Mouse (Mus musculus): ENCODE results near the gene Cxcr1. TPM values are rescaled to one million over a fixed set of nuclear protein-coding genes. Genes with fewer than 3 reads are reported as not detected.

Cxcr1 gene
- polyA plus RNA-seq, 1 experiment from 2014 or later = not detected

- Histone ChIP-seq H3K9me3 (ENCODE audit: control insufficient read depth, low read length) (no peaks in the 10 kb centered on the region), H3K4me3 (ENCODE audit: low read depth, low read length) (peak within 1 kb of the TSS; percentile 95), H3K4me1 (replicated peaks; ENCODE audit: control insufficient read depth, insufficient read depth, low read length) (peaks cover 42% of the 10 kb centered on the region), H3K9ac (ENCODE audit: low read depth, low read length) (peak within 1 kb of the TSS; percentile 92), H3K27ac (ENCODE audit: low read depth, low read length) (peak within 1 kb of the TSS; percentile 89), H3K36me3 (ENCODE audit: control insufficient read depth, insufficient read depth, low read length) (no peaks in the 10 kb centered on the region), H3K27me3 (replicated peaks; ENCODE audit: control insufficient read depth, insufficient read depth, low read length) (no peaks in the 10 kb centered on the region), H3K4me2 (peak within 1 kb of the TSS; percentile 96)
- ATAC-seq (replicated peaks; ENCODE audit: low FRiP score) (peak; percentile 84), DNase-seq (ENCODE audit: low spot score) (peak; percentile 99)
- whole genome bisulfite sequencing = 3% methylated on average over 54 of the region's 55 CpGs
These were observed 41.6 kb upstream of the Cxcr1 start, which contains the start of gene Arpc2 for GRCm38 (mm10) chr1:74235938-74236589. Gene Arpc2, plus strand, starts transcription at chr1:74236084.

GRCm38 (mm10) chr1:74230992-74231391 lies 36.6 kb upstream of the Cxcr1 start:
- WGBS = 50% methylated on average over 1 of the region's 1 CpGs
- H3K9me3 ChIP-seq (ENCODE audit: control insufficient read depth, low read length) = no peaks in the 10 kb centered on the region
- H3K27me3 ChIP-seq (replicated peaks; ENCODE audit: control insufficient read depth, insufficient read depth, low read length) = no peaks in the 10 kb centered on the region
- H3K9ac ChIP-seq (ENCODE audit: low read depth, low read length) = no peak overlapping the region
- H3K4me1 ChIP-seq (replicated peaks; ENCODE audit: control insufficient read depth, insufficient read depth, low read length) = peaks cover 7% of the 10 kb centered on the region
- DNase-seq (ENCODE audit: low spot score) = no peak
- no peak overlapping the region for H3K27ac ChIP-seq (ENCODE audit: low read depth, low read length)
- peak; percentile 77 for ATAC-seq (replicated peaks; ENCODE audit: low FRiP score)
- no peaks in the 10 kb centered on the region for H3K36me3 ChIP-seq (ENCODE audit: control insufficient read depth, insufficient read depth, low read length)
- H3K4me3 ChIP-seq (ENCODE audit: low read depth, low read length) = no peak overlapping the region
- no peak overlapping the region for H3K4me2 ChIP-seq

GRCm38 (mm10) chr1:74229942-74230341 lies 35.5 kb upstream of the Cxcr1 start:
- Histone ChIP-seq H3K36me3 (ENCODE audit: control insufficient read depth, insufficient read depth, low read length) (no peaks in the 10 kb centered on the region), H3K9me3 (ENCODE audit: control insufficient read depth, low read length) (no peaks in the 10 kb centered on the region), H3K27me3 (replicated peaks; ENCODE audit: control insufficient read depth, insufficient read depth, low read length) (no peaks in the 10 kb centered on the region), H3K4me1 (replicated peaks; ENCODE audit: control insufficient read depth, insufficient read depth, low read length) (peaks cover 7% of the 10 kb centered on the region), H3K27ac (ENCODE audit: low read depth, low read length) (no peak overlapping the region), H3K4me2 (no peak overlapping the region), H3K4me3 (ENCODE audit: low read depth, low read length) (no peak overlapping the region), H3K9ac (ENCODE audit: low read depth, low read length) (no peak overlapping the region)
- 63% methylated on average over 2 of the region's 2 CpGs for WGBS
- no peak for ATAC-seq (replicated peaks; ENCODE audit: low FRiP score)
- DNase-seq (ENCODE audit: low spot score) = no peak

- H3K4me1 ChIP-seq (replicated peaks; ENCODE audit: control insufficient read depth, insufficient read depth, low read length) = peaks cover 7% of the 10 kb centered on the region
- H3K36me3 ChIP-seq (ENCODE audit: control insufficient read depth, insufficient read depth, low read length) = no peaks in the 10 kb centered on the region
- H3K4me3 ChIP-seq (ENCODE audit: low read depth, low read length) = no peak overlapping the region
- DNase-seq (ENCODE audit: low spot score) = peak; percentile 32
- H3K4me2 ChIP-seq = no peak overlapping the region
- ATAC-seq (replicated peaks; ENCODE audit: low FRiP score) = no peak
- H3K9ac ChIP-seq (ENCODE audit: low read depth, low read length) = no peak overlapping the region
- 48% methylated on average over 7 of the region's 7 CpGs for WGBS
- no peaks in the 10 kb centered on the region for H3K9me3 ChIP-seq (ENCODE audit: control insufficient read depth, low read length)
- H3K27me3 ChIP-seq (replicated peaks; ENCODE audit: control insufficient read depth, insufficient read depth, low read length) = no peaks in the 10 kb centered on the region
- H3K27ac ChIP-seq (ENCODE audit: low read depth, low read length) = no peak overlapping the region
These were observed 32.9 kb upstream of the Cxcr1 start for GRCm38 (mm10) chr1:74227317-74227716.

- Histone ChIP-seq H3K4me2 (no peak overlapping the region), H3K4me3 (ENCODE audit: low read depth, low read length) (no peak overlapping the region), H3K27ac (ENCODE audit: low read depth, low read length) (no peak overlapping the region), H3K9me3 (ENCODE audit: control insufficient read depth, low read length) (no peaks in the 10 kb centered on the region), H3K27me3 (replicated peaks; ENCODE audit: control insufficient read depth, insufficient read depth, low read length) (no peaks in the 10 kb centered on the region), H3K9ac (ENCODE audit: low read depth, low read length) (no peak overlapping the region), H3K36me3 (ENCODE audit: control insufficient read depth, insufficient read depth, low read length) (no peaks in the 10 kb centered on the region), H3K4me1 (replicated peaks; ENCODE audit: control insufficient read depth, insufficient read depth, low read length) (no peaks in the 10 kb centered on the region)
- ATAC-seq (replicated peaks; ENCODE audit: low FRiP score) (no peak), DNase-seq (ENCODE audit: low spot score) (no peak)
- 88% methylated on average over 7 of the region's 7 CpGs for WGBS
These were observed 25.5 kb upstream of the Cxcr1 start for GRCm38 (mm10) chr1:74219922-74220321.

- WGBS = 89% methylated on average over 8 of the region's 8 CpGs
- Histone ChIP-seq H3K4me2 (no peak overlapping the region), H3K9me3 (ENCODE audit: control insufficient read depth, low read length) (no peaks in the 10 kb centered on the region), H3K4me3 (ENCODE audit: low read depth, low read length) (no peak overlapping the region), H3K27ac (ENCODE audit: low read depth, low read length) (no peak overlapping the region), H3K4me1 (replicated peaks; ENCODE audit: control insufficient read depth, insufficient read depth, low read length) (no peaks in the 10 kb centered on the region), H3K36me3 (ENCODE audit: control insufficient read depth, insufficient read depth, low read length) (no peaks in the 10 kb centered on the region), H3K9ac (ENCODE audit: low read depth, low read length) (no peak overlapping the region), H3K27me3 (replicated peaks; ENCODE audit: control insufficient read depth, insufficient read depth, low read length) (no peaks in the 10 kb centered on the region)
- ATAC-seq (replicated peaks; ENCODE audit: low FRiP score) (no peak), DNase-seq (ENCODE audit: low spot score) (no peak)
These were observed 14.5 kb upstream of the Cxcr1 start for GRCm38 (mm10) chr1:74208941-74209340.

- ATAC-seq (replicated peaks; ENCODE audit: low FRiP score) (no peak), DNase-seq (ENCODE audit: low spot score) (no peak)
- Histone ChIP-seq H3K4me1 (replicated peaks; ENCODE audit: control insufficient read depth, insufficient read depth, low read length) (no peaks in the 10 kb centered on the region), H3K4me3 (ENCODE audit: low read depth, low read length) (no peak overlapping the region), H3K9me3 (ENCODE audit: control insufficient read depth, low read length) (no peaks in the 10 kb centered on the region), H3K9ac (ENCODE audit: low read depth, low read length) (no peak overlapping the region), H3K27ac (ENCODE audit: low read depth, low read length) (no peak overlapping the region), H3K27me3 (replicated peaks; ENCODE audit: control insufficient read depth, insufficient read depth, low read length) (no peaks in the 10 kb centered on the region), H3K4me2 (no peak overlapping the region), H3K36me3 (ENCODE audit: control insufficient read depth, insufficient read depth, low read length) (no peaks in the 10 kb centered on the region)
- 76% methylated on average over 9 of the region's 9 CpGs for WGBS
These were observed 13.5 kb upstream of the Cxcr1 start for GRCm38 (mm10) chr1:74207906-74208305.

- H3K27me3 ChIP-seq (replicated peaks; ENCODE audit: control insufficient read depth, insufficient read depth, low read length) = no peaks in the 10 kb centered on the region
- H3K9ac ChIP-seq (ENCODE audit: low read depth, low read length) = no peak overlapping the region
- no peak for DNase-seq (ENCODE audit: low spot score)
- no peaks in the 10 kb centered on the region for H3K4me1 ChIP-seq (replicated peaks; ENCODE audit: control insufficient read depth, insufficient read depth, low read length)
- ATAC-seq (replicated peaks; ENCODE audit: low FRiP score) = no peak
- no peak overlapping the region for H3K4me3 ChIP-seq (ENCODE audit: low read depth, low read length)
- no peak overlapping the region; the same call in 1 of the 2 replicates for H3K4me2 ChIP-seq
- 58% methylated on average over 8 of the region's 8 CpGs for WGBS
- no peaks in the 10 kb centered on the region for H3K9me3 ChIP-seq (ENCODE audit: control insufficient read depth, low read length)
- H3K36me3 ChIP-seq (ENCODE audit: control insufficient read depth, insufficient read depth, low read length) = no peaks in the 10 kb centered on the region
- H3K27ac ChIP-seq (ENCODE audit: low read depth, low read length) = no peak overlapping the region
These were observed 12.2 kb upstream of the Cxcr1 start for GRCm38 (mm10) chr1:74206642-74207041.

- no peak overlapping the region for H3K27ac ChIP-seq (ENCODE audit: low read depth, low read length)
- H3K27me3 ChIP-seq (replicated peaks; ENCODE audit: control insufficient read depth, insufficient read depth, low read length) = no peaks in the 10 kb centered on the region
- H3K4me1 ChIP-seq (replicated peaks; ENCODE audit: control insufficient read depth, insufficient read depth, low read length) = peaks cover 3% of the 10 kb centered on the region; the same call in 1 of the 2 replicates
- no peaks in the 10 kb centered on the region for H3K36me3 ChIP-seq (ENCODE audit: control insufficient read depth, insufficient read depth, low read length)
- no peak overlapping the region for H3K4me3 ChIP-seq (ENCODE audit: low read depth, low read length)
- H3K9ac ChIP-seq (ENCODE audit: low read depth, low read length) = no peak overlapping the region
- H3K4me2 ChIP-seq = peak overlapping the region; percentile 26; the same call in 1 of the 2 replicates
- ATAC-seq (replicated peaks; ENCODE audit: low FRiP score) = no peak
- H3K9me3 ChIP-seq (ENCODE audit: control insufficient read depth, low read length) = no peaks in the 10 kb centered on the region
- WGBS = 54% methylated on average over 7 of the region's 7 CpGs
- no peak for DNase-seq (ENCODE audit: low spot score)
These were observed 11.4 kb upstream of the Cxcr1 start for GRCm38 (mm10) chr1:74205881-74206280.

Measured in liver, embryonic 11.5 days (tissue).